Mouse (Mus musculus) liver (tissue): Measurements from ENCODE around the gene Thap11.

ENCODE experiments used
- DNase-seq: peaks from one replicate; pipeline ENCODE4 v3.0.0-alpha.2; 2020; ENCODE audit warnings: mixed read lengths

Gene Thap11

GRCm38 (mm10) chr8:105853178-105853577 lies 1.8 kb upstream of the Thap11 start, which contains the start of gene Cenpt:
Gene Cenpt (minus strand): TSS chr8:105853278.
- no peak for DNase-seq

- DNase-seq: no peak
These were observed 629 bp upstream of the Thap11 start for GRCm38 (mm10) chr8:105854303-105854702.

GRCm38 (mm10) chr8:105855248-105856167 lies 576 bp downstream of the Thap11 start:
- peak; percentile 63 for DNase-seq

- no peak for DNase-seq
These were observed 1.4 kb downstream of the Thap11 start for GRCm38 (mm10) chr8:105856168-105856835.

GRCm38 (mm10) chr8:105858495-105858894 lies 3.6 kb downstream of the Thap11 start:
- DNase-seq: no peak

- peak; percentile 77 for DNase-seq
These were observed 4.4 kb downstream of the Thap11 start for GRCm38 (mm10) chr8:105859314-105859713.

- DNase-seq: peak; percentile 98
These were observed 5.4 kb downstream of the Thap11 start, which contains the start of gene Nutf2 for GRCm38 (mm10) chr8:105860143-105860981. Gene Nutf2 (plus strand): TSS chr8:105860580.

- DNase-seq: peak; percentile 40
These were observed 7.0 kb downstream of the Thap11 start for GRCm38 (mm10) chr8:105861951-105862350.

GRCm38 (mm10) chr8:105866364-105867029 lies 11.6 kb downstream of the Thap11 start:
- peak; percentile 36 for DNase-seq

GRCm38 (mm10) chr8:105874301-105874700 lies 19.4 kb downstream of the Thap11 start:
- no peak for DNase-seq

GRCm38 (mm10) chr8:105880754-105881520 lies 26.0 kb downstream of the Thap11 start, which contains the start of gene Edc4:
Gene Edc4 (plus strand): TSS chr8:105880881.
- peak; percentile 86 for DNase-seq

GRCm38 (mm10) chr8:105889756-105890465 lies 35.0 kb downstream of the Thap11 start:
- DNase-seq: no peak

GRCm38 (mm10) chr8:105890870-105891269 lies 35.9 kb downstream of the Thap11 start:
- no peak for DNase-seq

GRCm38 (mm10) chr8:105892432-105892831 lies 37.5 kb downstream of the Thap11 start:
- DNase-seq: no peak

- peak; percentile 70 for DNase-seq
These were observed 38.4 kb downstream of the Thap11 start, which contains the start of gene Nrn1l for GRCm38 (mm10) chr8:105893339-105893738. Gene Nrn1l (plus strand): TSS chr8:105893567.

- no peak for DNase-seq
These were observed 43.0 kb downstream of the Thap11 start for GRCm38 (mm10) chr8:105897801-105898480.

- peak; percentile 96 for DNase-seq
These were observed 45.4 kb downstream of the Thap11 start, which contains the start of gene Pskh1 for GRCm38 (mm10) chr8:105900180-105900940. Gene Pskh1 (plus strand): TSS chr8:105900441.

GRCm38 (mm10) chr8:105900941-105901616 lies 46.1 kb downstream of the Thap11 start:
- no peak for DNase-seq
